Mouse (Mus musculus) retina, adult 2 months (tissue): Measurements from ENCODE around the gene Igfbp2.

Source experiments
- DNase-seq: peaks from one replicate; pipeline ENCODE4 v3.0.0-alpha.2; 2012; ENCODE audit warnings: low read depth, low spot score

Gene Igfbp2

GRCm38 (mm10) chr1:72815184-72815583 is 9.1 kb upstream of the Igfbp2 start:
- DNase-seq: no peak

GRCm38 (mm10) chr1:72815616-72816015 is 8.7 kb upstream of the Igfbp2 start:
- no peak for DNase-seq

GRCm38 (mm10) chr1:72819995-72820394 is 4.3 kb upstream of the Igfbp2 start:
- DNase-seq: no peak

- no peak for DNase-seq
These were observed 1.4 kb upstream of the Igfbp2 start for GRCm38 (mm10) chr1:72822893-72823292.

- DNase-seq: no peak
These were observed 401 bp downstream of the Igfbp2 start for GRCm38 (mm10) chr1:72824707-72825101.

GRCm38 (mm10) chr1:72825286-72825685 is 983 bp downstream of the Igfbp2 start:
- DNase-seq: no peak

- DNase-seq: no peak
These were observed 1.6 kb downstream of the Igfbp2 start for GRCm38 (mm10) chr1:72825921-72826320.

GRCm38 (mm10) chr1:72826446-72826845 is 2.1 kb downstream of the Igfbp2 start:
- no peak for DNase-seq

- no peak for DNase-seq
These were observed 2.6 kb downstream of the Igfbp2 start for GRCm38 (mm10) chr1:72826931-72827330.

GRCm38 (mm10) chr1:72827411-72828315 is 3.4 kb downstream of the Igfbp2 start:
- no peak for DNase-seq

GRCm38 (mm10) chr1:72828843-72829242 is 4.5 kb downstream of the Igfbp2 start:
- no peak for DNase-seq

- DNase-seq: no peak
These were observed 6.2 kb downstream of the Igfbp2 start for GRCm38 (mm10) chr1:72830485-72830884.

GRCm38 (mm10) chr1:72832715-72833153 is 8.4 kb downstream of the Igfbp2 start:
- DNase-seq: no peak

GRCm38 (mm10) chr1:72833563-72833962 is 9.3 kb downstream of the Igfbp2 start:
- DNase-seq: no peak

GRCm38 (mm10) chr1:72839356-72839755 is 15.1 kb downstream of the Igfbp2 start:
- no peak for DNase-seq

GRCm38 (mm10) chr1:72839791-72840190 is 15.5 kb downstream of the Igfbp2 start:
- DNase-seq: no peak

GRCm38 (mm10) chr1:72842666-72843459 is 18.6 kb downstream of the Igfbp2 start:
- DNase-seq: no peak

- DNase-seq: no peak
These were observed 20.4 kb downstream of the Igfbp2 start for GRCm38 (mm10) chr1:72844675-72845074.

GRCm38 (mm10) chr1:72847849-72848380 is 23.6 kb downstream of the Igfbp2 start:
- DNase-seq: no peak

GRCm38 (mm10) chr1:72849037-72849436 is 24.7 kb downstream of the Igfbp2 start:
- no peak for DNase-seq

- no peak for DNase-seq
These were observed 29.5 kb downstream of the Igfbp2 start for GRCm38 (mm10) chr1:72853759-72854158.
